Mouse (Mus musculus): ENCODE results near the gene Mucl3.

DNA sequence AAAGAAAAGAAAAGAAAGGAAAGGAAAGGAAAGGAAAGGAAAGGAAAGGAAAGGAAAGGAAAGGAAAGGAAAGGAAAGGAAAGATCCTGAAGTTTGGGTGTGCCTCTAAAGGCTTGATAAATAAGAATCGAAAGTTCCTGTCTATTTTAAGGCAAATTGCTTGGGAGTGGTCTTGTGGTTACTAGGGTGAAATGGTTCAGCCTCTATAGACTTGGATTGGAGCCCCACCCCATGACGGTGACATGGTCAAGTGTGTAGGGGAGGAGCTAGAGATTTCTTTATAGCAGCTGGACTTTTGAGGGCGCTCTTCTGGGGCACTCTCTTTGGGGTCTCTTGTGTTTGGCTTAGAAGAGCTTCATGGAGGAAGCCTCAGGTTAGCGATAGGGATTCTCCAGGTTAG, 49.7 kb downstream of the Mucl3 start:
- TF ChIP-seq CTCF (IDR thresholded peaks at IDR 0.05; ENCODE audit: insufficient read depth, low read length) (no peak), POLR2A (IDR thresholded peaks at IDR 0.05; ENCODE audit: borderline replicate concordance, extremely low read depth, low read depth, low read length) (no peak)
